Mouse (Mus musculus): Measurements from ENCODE around the gene Pnma1. TPM values are rescaled to one million over a fixed set of nuclear protein-coding genes. Genes with fewer than 3 reads are reported as not detected.

Pnma1 gene
- polyA plus RNA-seq, 1 experiment from 2014 or later = 1.9 TPM

DNA sequence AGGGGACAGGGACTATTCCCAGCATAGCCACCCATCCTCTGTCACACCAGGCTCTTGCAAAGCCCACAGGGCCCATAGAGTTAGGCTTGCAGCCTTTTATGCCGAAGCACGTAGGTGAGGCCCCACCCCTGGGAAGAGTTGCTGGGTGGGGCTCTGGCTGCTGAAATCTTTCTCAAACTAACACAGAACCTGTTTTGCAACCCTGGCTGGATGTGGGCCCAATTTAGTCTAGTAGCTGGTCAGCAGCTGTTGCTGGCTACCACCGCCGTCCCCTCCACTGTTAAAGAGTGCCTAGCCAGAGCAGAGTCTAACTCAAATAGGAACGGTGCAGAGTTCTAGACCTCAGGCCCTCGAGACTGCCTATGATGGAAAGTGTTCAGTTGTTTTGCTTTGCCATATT, 26.6 kb upstream of the Pnma1 start:
- Histone ChIP-seq H3K27ac (ENCODE audit: low read length) (peak overlapping the region; percentile 89), H3K4me3 (ENCODE audit: low read depth, low read length) (no peak overlapping the region; the same call in 1 of the 2 replicates), H3K9ac (replicated peaks; ENCODE audit: low read depth) (peak overlapping the region; percentile 3; the same call in 1 of the 2 replicates), H3K4me2 (replicated peaks; ENCODE audit: low read depth, low read length) (peak overlapping the region; percentile 50), H3K36me3 (ENCODE audit: insufficient read depth, low read length) (peaks cover 26% of the 10 kb centered on the region), H3K4me1 (ENCODE audit: insufficient read depth, low read depth, low read length) (peaks cover 64% of the 10 kb centered on the region), H3K27me3 (replicated peaks; ENCODE audit: insufficient read depth, low read length) (no peaks in the 10 kb centered on the region), H3K9me3 (ENCODE audit: low read length) (no peaks in the 10 kb centered on the region)
- WGBS = 35% methylated on average over 6 of the region's 6 CpGs
- DNase-seq (ENCODE audit: low spot score) (peak; percentile 96), ATAC-seq (peak; percentile 72)
- no peak for TF ChIP-seq CTCF (IDR thresholded peaks at IDR 0.05)
- TF ChIP-seq EP300 (IDR thresholded peaks at IDR 0.05) = peak; percentile 71

GRCm38 (mm10) chr12:84174190-84174811, 26.0 kb upstream of the Pnma1 start:
- Histone ChIP-seq H3K27ac (ENCODE audit: low read length) (peak overlapping the region; percentile 89), H3K27me3 (replicated peaks; ENCODE audit: insufficient read depth, low read length) (no peaks in the 10 kb centered on the region), H3K4me1 (ENCODE audit: insufficient read depth, low read depth, low read length) (peaks cover 59% of the 10 kb centered on the region), H3K9ac (replicated peaks; ENCODE audit: low read depth) (peak overlapping the region; percentile 3; the same call in 1 of the 2 replicates), H3K36me3 (ENCODE audit: insufficient read depth, low read length) (peaks cover 26% of the 10 kb centered on the region), H3K4me3 (ENCODE audit: low read depth, low read length) (no peak overlapping the region; the same call in 1 of the 2 replicates), H3K9me3 (ENCODE audit: low read length) (no peaks in the 10 kb centered on the region), H3K4me2 (replicated peaks; ENCODE audit: low read depth, low read length) (peak overlapping the region; percentile 50)
- WGBS = 31% methylated on average over 9 of the region's 9 CpGs
- DNase-seq (ENCODE audit: low spot score) (peak; percentile 79), ATAC-seq (peak; percentile 5)
- TF ChIP-seq CTCF (IDR thresholded peaks at IDR 0.05) = no peak
- TF ChIP-seq EP300 (IDR thresholded peaks at IDR 0.05) = no peak

- H3K36me3 ChIP-seq (ENCODE audit: insufficient read depth, low read length) = peaks cover 26% of the 10 kb centered on the region
- no peaks in the 10 kb centered on the region for H3K9me3 ChIP-seq (ENCODE audit: low read length)
- ATAC-seq = no peak
- no peak for DNase-seq (ENCODE audit: low spot score)
- H3K27me3 ChIP-seq (replicated peaks; ENCODE audit: insufficient read depth, low read length) = no peaks in the 10 kb centered on the region
- peak overlapping the region; percentile 3; the same call in 1 of the 2 replicates for H3K9ac ChIP-seq (replicated peaks; ENCODE audit: low read depth)
- peak overlapping the region; percentile 50; the same call in 1 of the 2 replicates for H3K4me2 ChIP-seq (replicated peaks; ENCODE audit: low read depth, low read length)
- no peak overlapping the region for H3K4me3 ChIP-seq (ENCODE audit: low read depth, low read length)
- peaks cover 50% of the 10 kb centered on the region for H3K4me1 ChIP-seq (ENCODE audit: insufficient read depth, low read depth, low read length)
- TF ChIP-seq EP300 (IDR thresholded peaks at IDR 0.05) = no peak
- no peak for TF ChIP-seq CTCF (IDR thresholded peaks at IDR 0.05)
- 76% methylated on average over 13 of the region's 13 CpGs for WGBS
- peak overlapping the region; percentile 89 for H3K27ac ChIP-seq (ENCODE audit: low read length)
Measured at GRCm38 (mm10) chr12:84173309-84173915, 25.1 kb upstream of the Pnma1 start.

DNA sequence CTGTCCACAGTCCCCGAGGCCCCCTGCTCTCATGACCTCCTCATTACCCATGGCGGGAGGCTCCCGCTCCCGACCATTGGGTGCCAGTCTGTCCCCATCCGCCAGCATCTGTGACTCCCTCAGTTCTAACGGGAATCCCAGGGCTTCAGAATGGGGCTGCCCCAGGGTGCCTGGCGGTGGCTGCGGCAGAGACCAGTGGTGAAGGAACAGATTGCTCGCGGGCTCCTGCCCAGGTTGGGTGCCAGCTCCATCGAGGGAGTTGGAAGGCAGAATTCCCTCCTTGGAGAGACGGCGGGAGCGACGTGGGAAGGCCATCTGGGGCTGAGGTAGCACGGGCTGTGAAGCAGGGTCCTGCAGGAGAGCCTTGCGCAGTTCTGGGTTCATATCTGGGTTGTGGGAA, 24.6 kb upstream of the Pnma1 start:
- no peak overlapping the region for H3K4me3 ChIP-seq (ENCODE audit: low read depth, low read length)
- TF ChIP-seq CTCF (IDR thresholded peaks at IDR 0.05) = no peak
- TF ChIP-seq EP300 (IDR thresholded peaks at IDR 0.05) = no peak
- no peak for DNase-seq (ENCODE audit: low spot score)
- no peaks in the 10 kb centered on the region for H3K9me3 ChIP-seq (ENCODE audit: low read length)
- 91% methylated on average over 17 of the region's 17 CpGs for WGBS
- peaks cover 26% of the 10 kb centered on the region for H3K36me3 ChIP-seq (ENCODE audit: insufficient read depth, low read length)
- no peak for ATAC-seq
- H3K4me1 ChIP-seq (ENCODE audit: insufficient read depth, low read depth, low read length) = peaks cover 45% of the 10 kb centered on the region
- no peaks in the 10 kb centered on the region for H3K27me3 ChIP-seq (replicated peaks; ENCODE audit: insufficient read depth, low read length)
- H3K4me2 ChIP-seq (replicated peaks; ENCODE audit: low read depth, low read length) = no peak overlapping the region
- peak overlapping the region; percentile 89 for H3K27ac ChIP-seq (ENCODE audit: low read length)
- no peak overlapping the region for H3K9ac ChIP-seq (replicated peaks; ENCODE audit: low read depth)

DNA sequence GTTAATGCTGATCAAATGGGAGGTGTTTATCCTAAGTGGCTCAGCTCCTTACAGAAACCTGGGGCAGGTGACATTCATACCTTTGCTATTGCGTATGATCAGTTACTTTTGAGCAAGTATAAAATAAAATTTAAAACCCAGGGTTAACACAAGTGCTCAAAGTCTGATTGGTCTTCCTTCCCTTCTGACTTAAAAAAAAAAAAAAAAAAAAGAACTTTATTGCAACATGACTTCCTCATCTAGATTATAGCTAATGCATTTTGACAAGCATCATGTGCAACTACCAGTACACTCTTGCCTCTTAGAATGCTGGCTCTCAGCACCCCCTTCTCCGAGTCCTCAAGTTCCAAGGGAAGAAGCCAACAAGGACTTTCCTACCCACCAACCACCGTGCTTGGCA, 23.9 kb upstream of the Pnma1 start:
- Histone ChIP-seq H3K27ac (ENCODE audit: low read length) (no peak overlapping the region), H3K27me3 (replicated peaks; ENCODE audit: insufficient read depth, low read length) (no peaks in the 10 kb centered on the region), H3K4me2 (replicated peaks; ENCODE audit: low read depth, low read length) (no peak overlapping the region), H3K4me3 (ENCODE audit: low read depth, low read length) (no peak overlapping the region), H3K4me1 (ENCODE audit: insufficient read depth, low read depth, low read length) (peaks cover 38% of the 10 kb centered on the region), H3K9me3 (ENCODE audit: low read length) (no peaks in the 10 kb centered on the region), H3K36me3 (ENCODE audit: insufficient read depth, low read length) (peaks cover 26% of the 10 kb centered on the region), H3K9ac (replicated peaks; ENCODE audit: low read depth) (no peak overlapping the region)
- no peak for ATAC-seq
- DNase-seq (ENCODE audit: low spot score) = peak; percentile 69
- WGBS = 72% methylated on average over 3 of the region's 3 CpGs
- TF ChIP-seq CTCF (IDR thresholded peaks at IDR 0.05) (no peak), EP300 (IDR thresholded peaks at IDR 0.05) (no peak)

DNA sequence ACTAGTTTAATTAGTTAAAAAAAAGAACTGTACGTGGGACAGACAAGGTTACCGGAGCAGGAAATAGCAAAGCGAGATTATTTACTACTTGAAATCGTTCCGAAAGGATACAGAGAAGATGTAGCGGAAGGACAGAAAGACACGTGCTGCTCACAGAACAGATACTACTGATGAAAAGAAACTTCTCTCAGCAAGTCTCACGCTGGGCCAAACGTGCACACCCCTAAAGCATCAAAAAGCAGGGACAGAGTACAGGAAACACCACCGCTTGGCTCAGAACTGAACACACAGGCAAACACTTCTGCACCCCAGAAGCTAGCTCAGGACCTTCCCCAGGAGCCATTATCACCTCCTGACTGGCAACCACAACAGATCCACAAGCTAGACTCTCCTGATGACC, 22.3 kb upstream of the Pnma1 start:
- 77% methylated on average over 10 of the region's 10 CpGs for WGBS
- Histone ChIP-seq H3K36me3 (ENCODE audit: insufficient read depth, low read length) (peaks cover 26% of the 10 kb centered on the region), H3K4me1 (ENCODE audit: insufficient read depth, low read depth, low read length) (peaks cover 29% of the 10 kb centered on the region)

More for the DNA sequence above, 22.3 kb upstream of the Pnma1 start:
- Histone ChIP-seq H3K27ac (ENCODE audit: low read length) (no peak overlapping the region), H3K9me3 (ENCODE audit: low read length) (no peaks in the 10 kb centered on the region), H3K4me3 (ENCODE audit: low read depth, low read length) (no peak overlapping the region), H3K27me3 (replicated peaks; ENCODE audit: insufficient read depth, low read length) (no peaks in the 10 kb centered on the region), H3K4me2 (replicated peaks; ENCODE audit: low read depth, low read length) (no peak overlapping the region), H3K9ac (replicated peaks; ENCODE audit: low read depth) (no peak overlapping the region)
- TF ChIP-seq CTCF (IDR thresholded peaks at IDR 0.05) = no peak
- no peak for TF ChIP-seq EP300 (IDR thresholded peaks at IDR 0.05)
- ATAC-seq (no peak), DNase-seq (ENCODE audit: low spot score) (no peak)
